Mouse (Mus musculus): ENCODE data around the gene Gm20388.

Gene Gm20388

DNA sequence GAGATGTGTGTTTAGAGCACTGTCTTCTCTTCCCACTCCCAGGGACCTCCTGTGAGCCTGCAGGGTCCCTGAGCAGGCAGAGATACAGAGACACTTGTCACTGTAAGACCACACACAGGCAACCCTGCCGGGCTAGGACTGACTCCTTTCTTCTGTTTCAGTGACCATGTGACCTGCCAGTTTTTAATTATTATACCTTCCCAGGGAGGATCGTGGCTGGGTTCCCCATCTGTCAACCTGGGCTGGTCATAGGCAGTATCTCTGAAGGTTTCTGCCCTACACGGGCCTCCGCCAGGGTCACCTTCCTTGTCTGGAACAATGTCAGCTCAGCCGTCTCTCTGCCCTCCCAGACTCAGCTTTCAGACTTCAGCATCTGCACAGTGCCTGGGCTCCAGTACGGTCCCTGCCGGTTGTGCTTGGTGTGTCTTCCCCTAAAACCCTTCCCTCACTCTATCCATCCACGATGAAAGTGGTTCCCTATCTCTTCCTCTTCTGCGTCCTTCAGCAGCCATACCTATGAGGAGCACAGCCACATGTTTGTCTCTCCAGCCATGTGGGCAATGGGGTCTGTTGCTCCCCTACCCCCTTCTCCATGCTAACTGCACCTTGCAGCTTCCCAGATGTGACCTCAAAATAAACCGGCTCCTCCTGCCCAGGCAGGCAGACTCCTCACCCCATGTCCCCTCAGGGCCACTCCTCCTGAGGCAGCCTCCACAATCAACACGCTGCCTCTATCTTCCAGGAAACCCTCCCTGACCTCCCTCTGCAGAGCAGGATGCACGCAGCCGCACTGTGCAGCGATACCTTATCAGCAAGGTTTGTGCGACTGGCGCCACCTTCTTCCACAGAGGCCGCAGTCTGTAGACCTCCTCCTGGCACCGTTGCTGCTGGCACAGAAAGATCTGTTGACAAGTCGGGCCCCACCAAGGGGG, 2825.2 kb downstream of the Gm20388 start:
- DNase-seq = no peak

DNA sequence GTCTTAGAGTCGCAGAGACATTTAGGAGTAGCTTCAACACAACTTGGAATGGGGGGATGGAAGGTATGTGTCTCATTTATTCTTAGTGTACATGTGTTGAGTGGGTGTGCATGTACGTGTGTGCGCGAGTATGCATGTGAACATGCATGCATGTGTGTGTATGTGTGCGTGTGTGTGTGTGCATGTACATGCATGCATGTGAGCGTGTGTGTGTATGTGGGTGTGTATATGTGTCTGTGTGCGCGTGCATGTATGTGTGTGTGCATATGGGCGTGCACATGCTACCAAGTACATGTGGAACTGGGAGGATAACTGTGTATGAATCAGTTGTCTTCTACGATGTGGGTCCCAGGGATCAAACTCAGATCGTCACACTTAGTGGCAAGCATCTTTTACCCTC, 2826.0 kb downstream of the Gm20388 start:
- no peak for DNase-seq

DNA sequence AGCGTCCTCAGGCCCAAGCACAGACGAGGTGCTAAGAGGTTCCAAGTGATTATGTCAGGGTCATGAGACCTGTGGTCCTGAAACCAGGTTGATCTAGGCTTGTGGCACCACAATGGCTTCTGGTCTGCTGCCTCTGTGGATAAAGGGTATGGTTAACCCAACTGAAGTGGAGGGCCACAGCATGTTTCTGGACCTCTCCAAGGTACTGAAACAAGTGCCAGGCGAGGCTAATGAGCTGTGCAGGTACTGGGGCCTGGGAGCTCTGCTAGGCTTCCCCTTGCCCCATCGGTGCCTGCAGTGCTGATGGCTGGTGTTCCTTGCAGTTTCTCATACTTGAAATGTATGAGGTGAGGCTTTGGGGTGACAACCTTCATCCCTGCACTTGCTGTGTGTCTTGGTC, 2826.4 kb downstream of the Gm20388 start:
- peak; percentile 21 for DNase-seq

DNA sequence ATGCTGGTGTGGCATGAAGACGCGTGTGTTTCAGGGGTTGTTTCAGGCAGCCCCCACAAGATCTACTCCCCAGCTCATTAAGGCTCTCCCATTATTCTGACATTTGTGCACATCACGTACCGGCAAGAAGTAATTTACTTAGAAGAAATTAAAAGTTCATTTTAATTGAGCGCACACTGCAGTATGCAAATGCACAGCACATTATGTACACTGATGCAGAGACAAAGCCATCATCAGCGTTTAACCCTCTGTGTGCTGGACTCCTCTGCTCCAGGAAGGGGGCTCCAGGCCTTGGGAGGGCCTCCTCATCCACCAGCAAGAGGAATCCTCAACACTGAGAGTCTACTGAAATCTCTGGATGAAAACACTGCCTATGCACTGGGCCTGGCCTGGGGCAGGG, 2827.2 kb downstream of the Gm20388 start:
- no peak for DNase-seq

DNA sequence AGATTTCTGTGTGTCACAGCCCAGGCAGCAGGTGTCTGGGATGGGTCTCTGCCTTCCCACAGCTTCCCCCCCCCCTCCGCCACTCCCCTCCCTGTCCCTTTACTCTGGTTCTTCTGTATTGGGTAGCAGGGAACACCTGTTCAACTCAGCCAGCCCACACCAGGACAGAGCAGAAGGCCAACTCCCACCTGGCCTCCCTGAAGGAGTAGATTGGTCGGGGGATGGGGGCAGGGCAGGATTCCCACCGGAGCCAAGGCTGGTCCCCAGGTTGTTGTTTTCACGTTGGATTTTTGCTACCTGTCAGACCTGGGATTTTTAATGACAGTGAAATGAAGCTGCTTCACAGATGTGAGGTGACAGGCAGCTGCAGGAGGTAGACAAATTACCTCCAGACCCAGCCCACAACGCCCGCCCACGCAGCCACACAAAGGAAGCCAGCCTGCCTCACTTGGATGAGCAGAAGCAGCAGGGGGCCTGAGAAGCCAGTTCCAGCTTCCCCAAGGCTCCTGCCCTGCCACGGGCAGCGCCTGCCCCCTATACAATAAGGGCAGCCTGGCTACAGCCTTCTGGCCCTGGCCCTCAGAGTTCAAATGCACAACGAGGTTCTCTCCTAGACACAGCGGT, 2828.6 kb downstream of the Gm20388 start:
- DNase-seq = peak; percentile 23

DNA sequence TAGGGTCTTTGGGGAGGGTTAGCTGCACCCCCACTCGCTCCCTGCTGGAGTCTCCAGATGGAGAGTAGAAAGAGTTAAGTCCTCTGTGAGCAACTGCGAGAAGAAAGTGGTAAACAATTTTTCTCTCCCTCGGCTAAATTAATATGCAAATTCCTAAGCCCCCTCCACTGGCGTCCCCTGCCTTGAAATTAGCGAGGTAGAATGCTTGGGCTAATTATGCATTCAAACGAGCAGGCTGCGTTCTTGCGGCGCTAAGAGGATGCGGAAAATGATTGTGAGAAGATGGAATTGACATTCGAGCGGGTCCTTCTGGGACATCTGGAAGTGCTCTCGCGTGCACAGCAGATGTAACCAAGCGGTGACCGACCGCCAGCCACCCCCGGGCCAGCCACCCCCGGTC, 2831.8 kb downstream of the Gm20388 start:
- no peak for DNase-seq

DNA sequence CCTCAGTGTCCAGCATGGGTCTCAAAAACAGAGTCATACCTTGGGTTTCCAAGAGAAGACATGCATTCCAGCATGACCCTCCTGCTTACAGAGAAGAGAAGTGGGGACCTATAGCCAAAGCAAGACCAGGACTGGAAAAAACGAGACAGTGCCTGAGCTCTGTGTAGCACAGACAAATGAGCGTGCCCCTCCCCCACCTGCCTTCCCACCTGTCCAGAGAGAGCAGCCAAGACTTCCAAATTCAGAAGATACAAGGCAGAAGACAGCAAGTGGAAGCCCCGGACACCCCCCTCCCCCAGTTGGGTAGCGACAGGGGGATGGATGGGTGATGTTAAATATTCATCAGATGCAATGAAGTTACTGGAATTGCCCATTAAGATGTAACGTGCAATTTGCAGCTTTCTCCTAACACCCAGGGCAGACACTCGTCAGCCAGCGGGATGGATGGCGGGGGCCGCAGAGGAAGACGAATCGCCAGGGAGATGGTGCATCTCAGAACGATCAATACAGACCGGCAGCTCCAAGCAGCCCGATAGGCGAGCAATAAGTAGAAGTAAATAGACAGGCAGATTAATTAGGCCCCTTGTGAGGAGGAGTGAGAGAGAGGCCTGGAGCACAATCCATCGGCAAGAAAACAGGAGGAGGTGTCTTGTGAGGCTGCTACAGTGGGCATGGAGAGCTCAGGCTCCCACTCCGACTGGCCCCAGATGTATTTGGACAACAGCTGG, 2834.5 kb downstream of the Gm20388 start:
- no peak for DNase-seq

DNA sequence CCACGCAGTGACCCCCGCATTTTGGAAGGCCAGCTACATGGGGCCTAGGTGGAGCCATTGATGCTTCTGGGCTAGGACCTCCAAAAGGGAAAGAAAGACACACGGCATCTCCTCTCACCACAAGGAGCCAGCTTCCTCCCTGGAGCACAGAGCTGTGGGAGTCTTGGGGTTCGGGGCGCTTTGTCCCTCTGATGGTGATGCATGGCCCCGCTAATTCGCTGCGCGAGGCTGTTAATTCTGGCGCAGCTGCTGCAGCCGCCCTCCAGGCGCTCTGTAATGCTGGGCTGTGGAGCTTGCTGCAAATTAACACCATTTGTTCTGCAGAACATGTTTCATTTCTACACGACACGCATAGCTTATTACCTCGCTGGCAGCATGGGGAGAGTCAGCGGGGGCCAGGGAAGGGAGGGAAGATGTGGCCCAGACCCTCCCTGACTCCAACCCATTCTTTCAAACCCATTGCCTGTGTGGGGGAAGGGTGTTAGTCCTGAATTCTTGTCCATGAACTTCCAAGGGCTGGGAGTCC, 2835.2 kb downstream of the Gm20388 start:
- no peak for DNase-seq

DNA sequence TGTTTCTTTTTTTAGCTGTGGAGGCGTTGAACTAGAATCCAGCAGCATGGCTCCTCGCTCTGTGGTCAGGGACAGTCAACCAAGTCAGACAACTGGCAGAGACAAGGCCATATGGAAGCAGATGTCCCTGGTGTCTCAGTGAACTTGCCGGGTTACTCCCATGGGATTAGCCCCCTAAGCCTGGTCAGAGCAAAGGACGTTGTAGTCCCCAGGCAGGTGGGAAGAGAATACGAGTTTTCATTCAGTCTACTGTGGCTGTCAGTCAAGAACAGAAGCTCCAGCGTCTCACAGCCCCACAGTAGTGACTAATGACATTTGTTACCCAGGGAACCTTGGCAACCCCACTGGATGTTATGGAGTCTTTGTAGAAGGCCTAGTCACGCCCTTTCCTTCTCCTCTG, 2835.8 kb downstream of the Gm20388 start:
- DNase-seq = no peak

DNA sequence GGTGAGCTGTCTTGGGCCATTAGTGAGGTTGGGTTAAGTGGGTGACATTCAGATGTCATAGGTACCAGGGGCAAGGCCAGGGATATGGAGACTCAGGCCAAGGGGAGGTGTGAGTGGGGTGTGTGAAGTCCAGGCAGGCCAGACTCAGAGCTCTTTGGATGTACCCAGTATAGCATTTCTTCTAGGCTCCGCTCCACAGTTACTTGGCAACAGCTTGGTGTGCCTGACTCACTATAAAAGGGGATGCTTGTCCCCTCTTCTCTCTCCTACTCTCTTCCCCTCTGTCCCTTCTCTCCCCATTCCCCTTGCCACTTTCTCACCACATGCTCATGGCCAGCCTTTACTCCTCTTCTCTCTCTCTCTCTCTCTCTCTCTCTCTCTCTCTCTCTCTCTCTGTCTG, 2837.2 kb downstream of the Gm20388 start:
- DNase-seq = no peak

DNA sequence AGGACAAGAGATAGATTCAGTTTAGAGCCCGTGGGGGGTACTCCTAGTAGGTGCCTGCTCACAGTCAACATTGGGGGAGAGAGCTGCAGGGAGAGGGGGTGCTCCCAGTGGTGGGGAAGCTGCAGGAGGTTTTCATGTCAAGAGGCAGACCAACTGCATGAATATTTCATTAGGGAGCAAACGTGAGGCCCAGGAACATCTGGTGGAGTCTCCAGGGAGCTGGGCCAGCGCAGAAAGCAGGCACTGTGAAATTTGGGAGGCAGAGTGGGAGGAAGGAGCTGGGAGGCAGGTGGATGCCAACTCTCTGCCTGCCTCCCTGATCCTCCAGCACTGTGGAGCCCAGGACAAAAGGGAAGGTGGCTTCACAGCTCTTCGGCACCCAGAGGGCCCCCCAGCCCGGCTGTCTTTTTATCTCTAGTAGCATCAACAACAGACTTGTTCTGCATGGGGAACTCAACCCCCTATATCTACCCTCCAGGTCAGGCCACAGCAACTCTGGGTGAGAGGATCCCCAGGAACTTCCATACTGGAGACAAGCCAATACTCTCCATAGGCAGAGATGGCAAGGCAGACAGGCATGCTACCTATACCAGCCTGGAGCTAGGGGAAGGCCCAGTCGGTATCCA, 2838.8 kb downstream of the Gm20388 start:
- DNase-seq = no peak

DNA sequence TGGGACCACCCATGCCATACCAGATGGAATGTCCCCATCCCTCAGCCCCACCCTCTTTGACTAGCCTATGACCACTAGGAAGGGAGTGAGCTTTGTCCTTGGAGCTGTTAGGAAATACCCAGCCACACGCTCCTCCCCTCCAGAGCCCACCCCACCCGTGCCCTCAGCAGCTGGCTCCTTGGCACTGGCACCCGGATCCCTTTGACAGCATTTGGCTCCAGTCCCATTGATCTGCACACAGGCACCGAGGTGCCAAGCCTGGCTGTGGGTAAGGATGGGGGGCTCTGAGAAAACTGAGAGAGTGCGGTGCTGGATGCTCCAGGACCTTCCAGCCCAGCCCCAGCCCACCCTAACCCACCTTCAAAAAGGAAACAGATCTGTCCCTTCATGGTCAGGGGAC, 2840.7 kb downstream of the Gm20388 start:
- peak; percentile 49 for DNase-seq

DNA sequence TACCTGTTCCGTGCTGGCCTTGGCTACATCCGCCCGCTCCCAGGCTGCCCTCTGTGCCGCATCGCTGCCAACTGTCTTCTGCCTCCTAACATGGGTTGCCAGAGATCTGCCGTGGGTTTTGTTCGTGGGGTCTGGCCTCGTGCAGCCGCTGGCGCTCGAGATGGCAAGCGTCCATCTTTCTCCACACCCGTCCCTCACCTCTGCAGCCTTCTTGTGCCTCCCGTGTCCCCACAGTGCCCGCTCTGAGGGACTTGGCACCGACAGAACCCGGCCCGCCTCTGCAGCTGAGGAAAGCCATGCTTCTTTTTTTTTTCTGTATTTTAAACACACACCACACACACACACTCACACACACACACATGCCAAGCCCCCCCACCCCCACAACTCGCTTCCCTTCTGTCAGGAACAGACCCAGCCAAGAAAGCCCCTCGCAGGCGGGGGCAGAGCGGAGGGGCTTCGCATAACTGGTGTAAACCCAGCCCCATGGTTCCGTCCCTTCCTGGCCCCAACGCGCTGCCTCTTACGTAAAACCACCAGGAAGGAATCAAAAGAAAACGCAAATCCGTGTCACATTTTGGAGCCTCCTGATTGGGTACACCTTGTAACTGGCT, 2841.6 kb downstream of the Gm20388 start:
- no peak for DNase-seq

DNA sequence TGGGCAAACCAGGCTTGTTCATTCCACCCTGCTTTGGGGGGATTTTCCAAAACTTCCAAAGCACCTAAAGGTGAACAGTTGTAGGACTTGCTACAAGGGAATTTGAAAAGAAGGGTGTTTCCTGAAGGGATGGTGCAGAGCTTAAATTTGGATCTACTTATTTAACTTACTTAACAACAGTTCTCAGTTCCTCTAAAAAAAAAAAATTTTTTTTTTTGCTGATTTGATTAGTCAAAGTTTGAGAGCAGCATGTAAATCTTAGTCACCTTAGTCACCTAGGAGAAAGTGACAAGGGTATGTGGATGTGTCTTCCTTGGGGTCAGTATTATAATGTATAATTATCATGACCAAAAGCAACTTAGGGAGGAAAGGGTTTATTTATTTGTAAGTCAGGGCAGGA, 2848.0 kb downstream of the Gm20388 start:
- no peak for DNase-seq

DNA sequence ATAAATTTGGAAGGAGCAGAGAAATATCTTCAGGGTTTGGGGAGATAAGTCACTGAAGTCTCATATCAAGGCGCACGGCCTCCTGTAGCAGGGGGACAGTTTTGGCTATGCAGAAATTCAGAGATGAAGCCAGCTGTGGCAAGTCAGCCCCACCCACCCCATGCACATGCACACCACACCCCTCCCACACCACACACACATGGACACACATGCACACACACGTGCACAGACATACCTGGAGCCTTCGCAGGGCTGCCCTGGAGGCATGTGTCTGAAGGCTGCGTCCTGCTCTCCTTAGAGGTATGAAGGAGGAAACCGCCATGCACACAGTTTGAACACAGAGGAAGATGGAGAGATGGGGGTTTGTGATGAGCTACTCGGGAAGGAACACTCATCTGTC, 2849.5 kb downstream of the Gm20388 start:
- no peak for DNase-seq

DNA sequence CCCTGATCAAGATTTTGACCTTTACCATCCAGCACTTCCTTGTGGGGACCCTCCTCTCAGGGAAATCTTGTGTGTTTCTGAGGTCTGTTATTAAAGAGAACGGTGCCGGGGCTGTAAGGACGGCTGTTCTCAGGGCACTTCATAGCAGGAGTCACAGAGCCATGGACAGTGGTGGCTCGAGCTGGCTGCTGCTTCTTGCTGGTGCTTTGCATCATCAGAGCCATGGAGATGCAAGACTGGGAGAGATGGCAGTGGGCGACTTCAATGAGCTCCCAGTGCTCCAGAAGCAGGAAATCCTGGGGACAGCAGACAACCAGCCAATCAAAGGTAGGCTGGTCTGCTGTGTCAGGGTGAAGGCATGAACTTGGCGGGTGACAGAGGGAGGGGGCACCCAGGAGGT, 2850.5 kb downstream of the Gm20388 start:
- DNase-seq = no peak

DNA sequence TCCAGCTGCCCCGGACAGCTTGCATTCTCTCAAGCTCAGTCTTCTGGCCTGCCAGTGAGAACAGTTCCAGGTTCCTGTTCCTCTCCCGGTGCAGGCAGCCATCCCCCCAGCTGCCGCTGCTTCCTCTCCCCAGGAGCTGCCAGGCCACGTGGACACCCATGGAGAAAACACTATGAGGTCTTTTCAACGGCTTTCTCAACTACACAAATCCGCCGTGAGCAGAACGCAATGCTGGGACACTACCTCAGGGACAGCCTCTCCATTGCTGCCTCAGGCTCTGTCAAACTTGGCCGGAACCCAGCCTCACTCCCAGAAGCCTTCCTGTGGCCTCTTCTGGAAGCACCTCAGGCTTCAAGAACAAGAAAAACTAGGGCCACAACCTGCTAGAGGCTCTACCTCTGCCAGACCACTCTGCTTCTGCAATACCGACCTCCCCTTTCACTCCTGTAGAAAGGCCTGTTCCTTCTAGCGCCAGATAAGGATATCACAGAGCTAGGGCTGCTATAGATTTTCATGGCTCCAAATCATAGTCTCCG, 2852.2 kb downstream of the Gm20388 start:
- DNase-seq = peak; percentile 7

DNA sequence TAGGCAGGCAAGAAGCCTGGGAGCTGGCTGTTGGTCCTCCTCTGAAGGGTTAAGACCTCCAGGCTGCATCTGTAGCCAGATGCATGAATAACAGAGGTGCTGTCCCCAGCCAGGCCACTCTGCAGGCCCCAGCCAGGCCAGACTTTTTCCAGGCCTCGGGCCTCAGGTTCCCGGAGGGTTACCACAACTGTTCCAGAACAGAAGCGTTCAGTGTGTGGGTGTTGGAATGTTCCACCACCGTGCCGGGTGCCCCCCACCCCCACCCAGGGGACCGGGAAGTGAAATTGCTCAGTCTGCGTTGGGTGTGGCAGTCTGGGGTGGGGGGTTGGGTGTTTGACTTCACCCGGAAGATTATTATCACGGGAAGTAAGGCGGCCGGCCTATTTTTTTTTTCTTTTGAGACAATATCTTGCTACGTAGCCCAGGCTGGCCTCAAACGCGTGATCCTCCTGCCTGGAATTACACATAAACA, 2852.7 kb downstream of the Gm20388 start:
- DNase-seq = peak; percentile 39

DNA sequence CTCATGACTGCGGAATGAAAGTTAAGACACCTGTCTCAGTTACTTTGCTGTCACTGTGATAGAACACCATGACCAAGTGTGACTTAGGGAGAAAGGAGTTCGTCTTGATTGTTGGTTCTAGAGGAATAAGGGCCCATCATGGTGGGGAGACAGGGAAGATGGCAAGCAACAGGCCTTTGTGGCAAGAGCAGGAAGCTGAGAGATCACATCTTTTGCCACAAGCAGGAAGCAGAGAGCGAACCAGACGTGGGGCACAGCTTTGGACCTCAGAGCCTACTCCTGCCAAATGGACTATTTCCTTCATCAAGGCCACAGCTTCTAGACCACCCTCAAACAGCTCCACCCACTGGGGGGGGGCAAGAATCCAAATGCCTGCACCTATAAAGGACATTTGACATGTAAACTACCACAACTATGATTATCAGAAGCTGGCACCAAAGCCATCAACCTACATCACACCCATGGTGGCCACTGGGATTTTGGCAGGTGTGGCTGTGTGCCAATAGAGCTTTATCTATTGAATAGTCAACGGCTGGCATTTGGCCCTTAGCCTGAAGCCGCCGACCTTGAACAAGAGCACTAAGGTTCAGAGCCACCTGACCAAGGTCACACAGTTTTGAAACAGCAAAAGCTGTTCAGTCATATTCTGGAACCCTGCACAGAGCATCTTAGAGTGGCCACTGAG, 2854.3 kb downstream of the Gm20388 start:
- DNase-seq = no peak

DNA sequence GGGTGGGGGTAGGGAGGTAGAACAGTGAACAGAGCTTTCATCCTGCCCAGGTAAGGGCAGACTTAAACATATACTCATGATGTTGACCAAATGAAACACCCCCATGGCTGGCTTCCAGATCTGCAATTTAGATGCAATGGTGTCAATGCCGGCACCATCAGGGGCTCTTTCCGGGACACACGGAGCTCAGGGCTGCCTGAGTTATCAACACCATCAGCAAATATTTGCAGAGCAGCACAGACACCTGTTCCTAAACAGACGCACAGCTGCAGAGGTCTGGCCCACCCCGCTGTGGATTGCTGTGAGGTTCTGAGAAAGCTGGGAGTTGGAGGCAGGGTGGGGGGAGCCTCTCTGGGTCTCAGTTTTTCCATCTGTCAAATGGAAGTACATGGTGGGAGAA, 2855.5 kb downstream of the Gm20388 start:
- DNase-seq = no peak

DNA sequence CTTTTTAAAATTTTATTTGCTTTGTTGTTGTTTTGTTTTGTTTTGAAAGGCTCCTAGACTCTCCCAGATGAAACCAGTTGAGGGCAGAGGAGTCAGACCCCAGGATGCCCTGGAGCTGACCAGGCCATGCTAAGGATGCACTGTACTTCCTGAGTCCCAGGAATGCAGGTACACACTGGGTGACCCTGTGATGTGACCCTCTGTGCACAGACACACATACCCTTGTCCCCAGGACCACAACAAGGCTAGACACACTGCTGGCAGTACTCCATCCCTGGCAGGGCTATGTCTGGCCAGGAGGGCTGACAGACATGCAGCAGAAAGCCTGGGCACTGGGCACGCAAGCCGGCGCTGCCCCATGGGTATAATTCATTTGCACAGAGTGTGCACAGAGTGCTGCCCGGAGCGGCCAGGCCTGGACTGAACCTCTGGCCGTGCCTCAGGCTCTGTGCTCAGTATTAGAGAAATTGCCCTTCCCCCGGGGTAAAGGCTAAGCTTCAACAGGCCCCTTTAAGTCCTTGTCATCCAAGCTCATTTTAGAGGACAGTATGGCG, 2856.1 kb downstream of the Gm20388 start:
- DNase-seq = no peak
